Mouse (Mus musculus) spleen, adult 2 months (tissue): Measurements from ENCODE around the gene Gm10282. TPM values are rescaled to one million over a fixed set of nuclear protein-coding genes. Genes with fewer than 3 reads are reported as not detected.
A peak's percentile ranks its signal among the peaks of the same experiment; 100 is the strongest.

ENCODE experiments used
- DNase-seq, 2 experiments: peaks; one replicate each; pipeline versions ENCODE4 v3.0.0 to v3.0.0-alpha.2; 2012 to 2021; ENCODE audit warnings: low spot score in 2 of 2, low read depth in 1 of 2
- H3K27ac ChIP-seq: fragments of 200-500 bp; 2 replicates; pipeline ENCODE4 v1.5.1; 2012; ENCODE audit warnings: low read length, inconsistent platforms; ENCODE audit not compliant: insufficient read depth
- H3K27me3 ChIP-seq: fragments of 200-500 bp; 2 replicates; pipeline ENCODE4 v1.6.1; 2012; ENCODE audit warnings: mild to moderate bottlenecking, moderate library complexity, low read length, inconsistent platforms; ENCODE audit not compliant: control insufficient read depth, insufficient read depth
- H3K36me3 ChIP-seq: fragments of 200-500 bp; 2 replicates; pipeline ENCODE4 v1.6.1; 2012; ENCODE audit warnings: mild to moderate bottlenecking, low read length, inconsistent platforms; ENCODE audit not compliant: control insufficient read depth, insufficient read depth
- H3K4me1 ChIP-seq: fragments of 200-500 bp; 2 replicates; pipeline ENCODE4 v1.6.1; 2011; ENCODE audit warnings: inconsistent platforms; ENCODE audit not compliant: control insufficient read depth, insufficient read depth, insufficient read length
- H3K4me3 ChIP-seq: fragments of 200-500 bp; 2 replicates; pipeline ENCODE4 v1.5.1; 2011; ENCODE audit warnings: mild to moderate bottlenecking, inconsistent platforms; ENCODE audit not compliant: insufficient read depth, insufficient read length; ENCODE audit errors: extremely low read depth
- CTCF ChIP-seq: fragments of 200-500 bp; IDR thresholded peaks from 2 replicates; pipeline ENCODE4 v1.5.1; 2011; ENCODE audit warnings: mild to moderate bottlenecking, inconsistent platforms; ENCODE audit not compliant: insufficient read depth, insufficient read length, insufficient replicate concordance; ENCODE audit errors: extremely low read depth
- POLR2A ChIP-seq: fragments of 200-500 bp; IDR thresholded peaks from 2 replicates; pipeline ENCODE4 v1.6.1; 2011; ENCODE audit warnings: low read depth, low read length, inconsistent platforms
- WGBS: fragments of 180-500 bp; shearing (Covaris S2); methylation state at CpG from one replicate; pipeline ENCODE4 v1.1.7; 2018; 5-methylcytosine and 5-hydroxymethylcytosine counted together
- polyA plus RNA-seq: library from polyadenylated mRNA; depleted of rRNA; stranded (reverse); fragments of >200 nt; gene quantifications from 2 replicates; pipeline ENCODE4 v1.2.3, GENCODE M21; 2012; rRNA removed

The Gm10282 gene
- polyA plus RNA-seq, 1 experiment = 1.7 TPM

- Histone ChIP-seq H3K27me3 (no peaks in the 10 kb centered on the region), H3K4me1 (peaks cover 13% of the 10 kb centered on the region; the same call in 1 of the 2 replicates), H3K27ac (no peak overlapping the region), H3K4me3 (no peak overlapping the region), H3K36me3 (peaks cover 9% of the 10 kb centered on the region; the same call in 1 of the 2 replicates)
- WGBS = 85% methylated on average over 2 of the region's 2 CpGs
- DNase-seq = no peak
- TF ChIP-seq POLR2A = no peak
These were observed 45.2 kb downstream of the Gm10282 start for GRCm38 (mm10) chr8:72259862-72260261.

DNA sequence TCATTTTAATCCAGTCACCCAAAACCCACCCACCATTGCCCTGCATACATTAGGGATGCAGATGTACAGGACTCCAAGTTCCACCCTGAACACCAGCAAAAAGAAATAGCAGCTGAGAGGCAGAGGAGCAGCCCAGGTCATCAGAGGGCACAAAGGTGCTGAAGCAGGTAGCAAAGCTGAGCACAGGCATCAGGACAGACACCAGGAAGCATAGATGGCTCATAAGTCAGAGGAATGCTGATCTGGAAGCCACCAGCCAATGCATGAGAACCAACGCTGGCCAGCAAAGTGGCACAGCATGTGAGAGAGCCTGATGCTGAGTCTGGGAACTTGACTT, 47.2 kb downstream of the Gm10282 start:
- TF ChIP-seq POLR2A (no peak), CTCF (no peak)

DNA sequence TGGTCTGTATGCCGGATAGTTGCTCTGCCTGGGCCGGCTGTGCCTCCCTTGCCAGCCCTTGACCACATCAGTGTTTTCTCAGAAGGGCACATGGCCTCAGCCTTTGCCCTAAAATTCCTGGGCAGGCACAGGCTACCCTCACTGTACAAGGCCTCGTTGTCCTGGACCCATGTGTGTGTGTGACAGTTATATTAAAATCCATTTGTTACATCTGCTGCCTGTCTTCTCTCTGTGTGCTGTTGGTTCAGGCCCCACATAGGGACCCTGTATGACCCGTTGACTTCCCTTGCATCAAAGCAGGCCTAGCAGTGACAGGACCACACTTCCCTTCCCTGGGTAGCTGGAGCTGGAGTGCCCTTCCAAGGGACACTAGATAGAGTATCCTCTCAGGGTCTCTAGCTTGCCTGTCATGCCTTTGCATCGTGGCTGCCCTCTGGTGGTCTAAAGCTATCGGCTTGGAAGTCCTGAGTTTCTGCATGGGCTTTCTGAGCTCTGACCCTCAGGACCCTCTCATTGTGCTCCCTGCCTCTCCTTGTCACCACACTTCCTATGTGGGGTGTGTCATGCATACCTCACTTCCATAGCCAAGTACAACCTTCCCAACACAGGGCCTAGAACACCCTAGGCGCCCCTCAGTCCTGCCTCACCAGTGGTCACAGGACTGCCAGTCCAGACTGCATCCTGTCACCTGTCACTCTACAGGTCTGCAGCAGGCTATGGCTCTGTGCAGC, 47.7 kb downstream of the Gm10282 start:
- Histone ChIP-seq H3K4me3 (no peak overlapping the region), H3K27ac (no peak overlapping the region), H3K4me1 (peaks cover 10% of the 10 kb centered on the region; the same call in 1 of the 2 replicates), H3K36me3 (peaks cover 21% of the 10 kb centered on the region), H3K27me3 (no peaks in the 10 kb centered on the region)
- peak in 1 of 2 experiments; percentile 62 for DNase-seq
- peak; percentile 49; the same call in 1 of the 2 replicates for TF ChIP-seq CTCF
- TF ChIP-seq POLR2A = no peak
- 62% methylated on average over 7 of the region's 7 CpGs for WGBS

More for the DNA sequence above, 47.2 kb downstream of the Gm10282 start:
- no peak overlapping the region for H3K4me3 ChIP-seq
- peaks cover 16% of the 10 kb centered on the region for H3K36me3 ChIP-seq
- H3K27ac ChIP-seq = no peak overlapping the region
- no peak for DNase-seq
- H3K4me1 ChIP-seq = peaks cover 13% of the 10 kb centered on the region; the same call in 1 of the 2 replicates
- WGBS = 100% methylated on average over 1 of the region's 1 CpGs
- H3K27me3 ChIP-seq = no peaks in the 10 kb centered on the region

Other genes starting within 250 kb of the Gm10282 start
- gene Olfr373, start 222.1 kb downstream of the Gm10282 start, polyA plus RNA-seq = not detected in 2 replicates
- 0.01 and 0.04 TPM in 2 replicates for gene Olfr374, start 198.2 kb downstream of the Gm10282 start, polyA plus RNA-seq
- 62.3 and 73.9 TPM in 2 replicates for gene Tpm4, start 170.3 kb downstream of the Gm10282 start, polyA plus RNA-seq
- gene Rab8a, start 144.1 kb downstream of the Gm10282 start, polyA plus RNA-seq = 49.0 and 50.0 TPM in 2 replicates
- 16.6 and 21.4 TPM in 2 replicates for gene Hsh2d, start 115.6 kb downstream of the Gm10282 start, polyA plus RNA-seq
- 0.16 and 0.61 TPM in 2 replicates for gene Cib3, start 92.4 kb downstream of the Gm10282 start, polyA plus RNA-seq
- not detected in 2 replicates for gene Gm11034, start 91.6 kb downstream of the Gm10282 start, polyA plus RNA-seq
- 29.8 and 31.3 TPM in 2 replicates for gene Fam32a, start 85.5 kb downstream of the Gm10282 start, polyA plus RNA-seq
- 97.4 and 105 TPM in 2 replicates for gene Ap1m1, start 65.2 kb downstream of the Gm10282 start, polyA plus RNA-seq
- gene Klf2, start 13.8 kb upstream of the Gm10282 start, polyA plus RNA-seq = 219 and 378 TPM in 2 replicates
- 36.9 and 37.1 TPM in 2 replicates for gene Eps15l1, start 116.2 kb upstream of the Gm10282 start, polyA plus RNA-seq
- gene Calr3, start 138.6 kb upstream of the Gm10282 start, polyA plus RNA-seq = 0.11 TPM in 1 of 2 replicates, not detected in the other
- 10.9 and 11.1 TPM in 2 replicates for gene 1700030K09Rik, start 138.6 kb upstream of the Gm10282 start, polyA plus RNA-seq
- gene Cherp, start 170.0 kb upstream of the Gm10282 start, polyA plus RNA-seq = 63.6 and 71.2 TPM in 2 replicates
- 55.2 and 71.0 TPM in 2 replicates for gene Slc35e1, start 187.4 kb upstream of the Gm10282 start, polyA plus RNA-seq
- 11.2 and 16.7 TPM in 2 replicates for gene Med26, start 243.0 kb upstream of the Gm10282 start, polyA plus RNA-seq